Mouse (Mus musculus) ES-E14 (cell line): ENCODE data around the gene Olfr665.
"Not testable (repeated sequence)": the region's sequence is repeated elsewhere in the genome, so short reads cannot be mapped to it uniquely, and the experiment has no call there.

Experiments
- MAFK ChIP-seq: IDR thresholded peaks from 2 replicates; pipeline ENCODE4 v1.6.1; 2014; ENCODE audit warnings: mild to moderate bottlenecking, low read depth, low read length, inconsistent platforms; ENCODE audit not compliant: insufficient read depth
- ZC3H11A ChIP-seq: IDR thresholded peaks from 2 replicates; pipeline ENCODE4 v1.6.1; 2012; ENCODE audit warnings: low read depth, mild to moderate bottlenecking, inconsistent platforms, low read length, borderline replicate concordance

DNA sequence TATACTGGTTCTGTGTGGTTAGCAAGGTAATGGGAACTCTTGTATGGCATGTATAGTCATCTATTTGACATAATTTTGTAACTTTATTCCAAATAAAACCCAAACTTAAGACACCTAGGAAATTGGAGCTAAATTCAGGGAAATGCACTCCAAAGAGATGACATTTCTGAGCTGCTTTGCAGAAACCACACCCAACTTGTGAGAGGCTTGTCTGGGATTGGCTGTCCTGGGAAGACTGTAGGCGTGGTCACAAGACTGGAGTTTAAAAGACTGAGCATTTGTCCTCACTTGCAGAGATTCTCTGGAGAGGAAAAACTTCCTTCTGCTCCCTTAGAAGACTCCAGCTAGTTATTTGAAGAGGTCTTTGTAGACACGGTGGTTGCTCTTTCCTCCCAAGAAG lies 21.1 kb upstream of the Olfr665 start, which contains the start of gene Usp17la:
- TF ChIP-seq ZC3H11A, MAFK: not testable (repeated sequence)
